Comparison of ENCODE assay signal across 16 mouse cellular contexts in genomic region chr4:139268242-139268641, GRCm38 (mm10). TPM values are rescaled to one million over a fixed set of nuclear protein-coding genes. Genes with fewer than 3 reads are reported as not detected.
DNase-seq lines count a peak whose midpoint lies in the region; ATAC-seq lines count a peak whose summit lies in the region.
"Had no signal": no experiment of that assay in that cellular context is flagged by ENCODE, and none has a peak within 500 bp of the region (broad histone marks: within the 10 kb centered on the region; RNA-seq: fewer than 3 reads in every experiment).

No protein-coding gene starts in this region.

- H3K36me3 ChIP-seq in embryonic facial prominence, embryonic 15.5 days, result peaks cover 33% of the 10 kb centered on the region

- ATAC-seq in embryonic facial prominence, embryonic 15.5 days (ENCODE audit: insufficient number of reproducible peaks, low FRiP score, low TSS enrichment, low read depth), result no peak

- H3K4me1 ChIP-seq in embryonic facial prominence, embryonic 15.5 days, result peaks cover 75% of the 10 kb centered on the region
- H3K4me1 ChIP-seq: liver, embryonic 15.5 days; stomach, embryonic 15.5 days had no signal

- H3K4me2 ChIP-seq in embryonic facial prominence, embryonic 15.5 days (replicated peaks), result no peak overlapping the region
- H3K4me2 ChIP-seq: heart, embryonic 12.5 days; liver, embryonic 15.5 days; neural tube, embryonic 13.5 days; stomach, embryonic 15.5 days had no signal

- intact Hi-C loops in left cerebral cortex, postnatal 4 days (cut with DNase I), result no loop called here
- intact Hi-C loops in left cerebral cortex, postnatal 25 days (cut with DNase I), result no loop called here

- 61% methylated on average over 1 of the region's 1 CpGs for WGBS in embryonic facial prominence, embryonic 15.5 days

- H3K27me3 ChIP-seq in embryonic facial prominence, embryonic 15.5 days, result no peaks in the 10 kb centered on the region
- H3K27me3 ChIP-seq: heart, embryonic 12.5 days; liver, embryonic 15.5 days; neural tube, embryonic 13.5 days; stomach, embryonic 15.5 days had no signal

- peak; percentile 52 to 62 for DNase-seq in cerebellum, postnatal 14 days
- no peak for DNase-seq in cerebellum, adult 18-20 months
- peak; percentile 44 for DNase-seq in left cerebral cortex, postnatal 4 days
- DNase-seq in left cerebral cortex, postnatal 25 days (ENCODE audit: low spot score in 2 of 2), result no peak
- no peak for DNase-seq in lung, postnatal 14 days
- no peak for DNase-seq in thymus, postnatal 14 days
- DNase-seq: gastrocnemius, postnatal 25 days; heart, postnatal 36 days; kidney, adult 8-10 months; kidney, postnatal 25 days; thymus, adult 2 months had no signal

- no peak overlapping the region for H3K9ac ChIP-seq in embryonic facial prominence, embryonic 15.5 days
- H3K9ac ChIP-seq: heart, embryonic 12.5 days; liver, embryonic 15.5 days; neural tube, embryonic 13.5 days; stomach, embryonic 15.5 days had no signal

- H3K9me3 ChIP-seq in embryonic facial prominence, embryonic 15.5 days (replicated peaks), result no peaks in the 10 kb centered on the region
- H3K9me3 ChIP-seq: heart, embryonic 12.5 days; liver, embryonic 15.5 days; neural tube, embryonic 13.5 days; stomach, embryonic 15.5 days had no signal

- H3K27ac ChIP-seq in embryonic facial prominence, embryonic 15.5 days (replicated peaks), result peak overlapping the region; percentile 82; the same call in 1 of the 2 replicates
- H3K27ac ChIP-seq: liver, embryonic 15.5 days; neural tube, embryonic 13.5 days; stomach, embryonic 15.5 days had no signal

- no peak overlapping the region for H3K4me3 ChIP-seq in embryonic facial prominence, embryonic 15.5 days (replicated peaks)
- H3K4me3 ChIP-seq: heart, embryonic 12.5 days; liver, embryonic 15.5 days; neural tube, embryonic 13.5 days; stomach, embryonic 15.5 days had no signal

RNA-seq across cellular contexts. Expression of gene Pqlc2, which starts 42.3 kb away (rescaled TPM):
- 10 to 100 TPM; 12.7 to 12.9 TPM for total RNA-seq in left cerebral cortex, postnatal 4 days (2021)
- total RNA-seq in left cerebral cortex, postnatal 25 days (2021), result 10 to 100 TPM; 12.6 to 13.0 TPM
- polyA plus RNA-seq in embryonic facial prominence, embryonic 15.5 days (2015; fragmentation: Nextera tagmentation; extraction: Ambion mirVana), result 16.0 and 16.5 TPM in 2 replicates

RNA-seq across cellular contexts. Expression of gene Akr7a5, which starts 42.3 kb away (rescaled TPM):
- 10 to 100 TPM; 24.9 to 26.4 TPM for total RNA-seq in left cerebral cortex, postnatal 4 days (2021)
- total RNA-seq in left cerebral cortex, postnatal 25 days (2021), result 10 to 100 TPM; 24.4 to 30.1 TPM
- polyA plus RNA-seq in embryonic facial prominence, embryonic 15.5 days (2015; fragmentation: Nextera tagmentation; extraction: Ambion mirVana), result 85.7 and 94.1 TPM in 2 replicates

Comparison
In these comparisons a context has a peak if more than half of its experiments do, and no peak if none do; other contexts are left out.
1. DNase-seq: peak in cerebellum, postnatal 14 days (2 of 2) and left cerebral cortex, postnatal 4 days (single experiment); none in cerebellum, adult 18-20 months (0 of 2), left cerebral cortex, postnatal 25 days (0 of 2), lung, postnatal 14 days (single experiment) and thymus, postnatal 14 days (single experiment).